Mouse (Mus musculus) brain, embryonic 14.5 days (tissue): ENCODE results near the gene Tmem63c.

ENCODE experiments used
- CTCF ChIP-seq: fragments of 200-500 bp; IDR thresholded peaks from 2 replicates; pipeline ENCODE4 v1.5.1; 2012; ENCODE audit warnings: inconsistent platforms, mild to moderate bottlenecking, moderate library complexity, borderline replicate concordance; ENCODE audit not compliant: insufficient read depth, insufficient read length; ENCODE audit errors: extremely low read depth
- POLR2A ChIP-seq: fragments of 200-500 bp; IDR thresholded peaks from 2 replicates; pipeline ENCODE4 v1.6.1; 2012; ENCODE audit warnings: mild to moderate bottlenecking, inconsistent platforms, borderline replicate concordance; ENCODE audit not compliant: poor library complexity, insufficient read depth, insufficient read length, severe bottlenecking; ENCODE audit errors: extremely low read depth

DNA sequence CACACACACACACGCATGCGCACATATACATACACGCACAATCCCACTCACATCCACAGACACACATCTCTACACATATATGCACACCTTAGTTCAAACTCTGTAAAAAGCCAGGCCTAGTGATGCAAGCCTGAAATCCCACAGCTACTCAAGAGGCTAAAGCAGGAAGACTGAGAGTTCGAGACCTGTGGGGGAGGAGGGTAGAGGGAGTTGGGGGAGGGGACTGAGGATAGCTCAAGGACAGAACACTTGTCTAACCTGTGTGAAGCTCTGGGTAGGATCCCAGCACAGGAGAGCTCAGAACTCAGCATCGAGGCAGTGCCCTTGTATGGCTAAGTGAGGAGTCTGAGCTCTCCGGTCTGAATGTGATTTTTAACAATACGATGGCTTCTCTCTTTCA lies 18.3 kb upstream of the Tmem63c start:
- TF ChIP-seq CTCF = no peak
- TF ChIP-seq POLR2A = no peak
